Mouse (Mus musculus) kidney, embryonic 14.5 days (tissue): Measurements from ENCODE around the gene Taf3. TPM values are rescaled to one million over a fixed set of nuclear protein-coding genes. Genes with fewer than 3 reads are reported as not detected.
A peak's percentile ranks its signal among the peaks of the same experiment; 100 is the strongest.

Source experiments
- ATAC-seq: fragments of 200-750 bp; cut with Nextera tagmentation; 2 replicates; pipeline ENCODE4 v1.8.0; 2017; ENCODE audit warnings: moderate number of reproducible peaks, mild to moderate bottlenecking, moderate TSS enrichment, moderate library complexity; ENCODE audit not compliant: low FRiP score, low TSS enrichment
- H3K27ac ChIP-seq: fragments of 300-500 bp; sonication (generic); 2 replicates; pipeline ENCODE4 v1.5.1; 2014; ENCODE audit warnings: low read depth, mild to moderate bottlenecking, low read length, moderate library complexity, mixed read lengths
- H3K27me3 ChIP-seq: fragments of 300-500 bp; sonication (generic); 2 replicates; pipeline ENCODE4 v1.6.1; 2014; ENCODE audit warnings: mild to moderate bottlenecking, low read length; ENCODE audit not compliant: control insufficient read depth, insufficient read depth
- H3K36me3 ChIP-seq: fragments of 300-500 bp; sonication (generic); 2 replicates; pipeline ENCODE4 v1.6.1; 2014; ENCODE audit warnings: low read length, mixed read lengths; ENCODE audit not compliant: control insufficient read depth, insufficient read depth
- H3K4me1 ChIP-seq: fragments of 300-500 bp; sonication (generic); 2 replicates; pipeline ENCODE4 v1.6.1; 2014; ENCODE audit warnings: low read length, mixed read lengths; ENCODE audit not compliant: control insufficient read depth, insufficient read depth
- H3K4me2 ChIP-seq: fragments of 300-500 bp; sonication (generic); replicated peaks from 2 replicates; pipeline ENCODE4 v1.6.1; 2014; ENCODE audit warnings: low read depth, mild to moderate bottlenecking, low read length
- H3K4me3 ChIP-seq: fragments of 300-500 bp; sonication (generic); 2 replicates; pipeline ENCODE4 v1.5.1; 2014; ENCODE audit warnings: mild to moderate bottlenecking, low read length
- H3K9ac ChIP-seq: fragments of 300-500 bp; sonication (generic); 2 replicates; pipeline ENCODE4 v1.6.1; 2014; ENCODE audit warnings: low read depth, mild to moderate bottlenecking, low read length, moderate library complexity
- H3K9me3 ChIP-seq: fragments of 300-500 bp; sonication (generic); 2 replicates; pipeline ENCODE4 v1.6.1; 2016; ENCODE audit warnings: low read length; ENCODE audit not compliant: control insufficient read depth
- WGBS: fragments of 180-500 bp; shearing (Covaris S2); extraction: QIAGEN DNeasy Blood & Tissue Kit; methylation state at CpG from one replicate; pipeline ENCODE4 v1.1.7; 2014; 5-methylcytosine and 5-hydroxymethylcytosine counted together
- polyA plus RNA-seq: library from polyadenylated mRNA; unstranded; fragments of >200 nt; fragmentation: Nextera tagmentation; extraction: Ambion mirVana; gene quantifications from 2 replicates; pipeline ENCODE4 v1.2.1, GENCODE M21; 2014

The Taf3 gene
- 13.0 and 18.5 TPM in 2 replicates for polyA plus RNA-seq

DNA sequence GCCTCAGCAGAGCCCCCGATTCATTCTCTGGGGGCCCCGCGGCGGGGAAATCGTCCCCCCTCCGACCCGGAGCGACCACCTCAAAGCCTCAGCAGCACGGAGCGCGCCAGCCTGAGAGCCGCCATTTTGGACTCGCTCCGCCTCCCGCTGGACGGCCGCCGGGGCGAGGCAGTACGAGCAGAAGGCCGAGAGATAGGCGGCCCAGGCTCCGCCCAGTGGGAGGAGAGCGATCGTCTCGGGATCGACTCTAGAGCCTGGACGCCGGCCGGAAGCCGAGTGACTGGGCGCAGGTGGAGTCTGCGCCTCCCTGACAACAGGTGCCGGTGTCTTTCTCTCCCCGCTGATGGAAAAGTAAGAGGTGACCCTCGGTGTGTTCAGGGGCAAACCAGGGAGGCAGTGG is at the start of gene Taf3:
Gene Taf3 (minus strand): TSS at position 136 of the 400 bp plus-strand sequence.
- H3K36me3 ChIP-seq: no peaks in the 10 kb centered on the region
- ATAC-seq: peak; percentile 95
- under 1% methylated on average over 36 of the region's 36 CpGs for WGBS
- peaks cover 10% of the 10 kb centered on the region; the same call in 1 of the 2 replicates for H3K4me1 ChIP-seq
- H3K4me2 ChIP-seq: peak within 1 kb of the TSS; percentile 77
- H3K4me3 ChIP-seq: peak within 1 kb of the TSS; percentile 96
- H3K9ac ChIP-seq: peak within 1 kb of the TSS; percentile 86
- H3K27ac ChIP-seq: no peak within 1 kb of the TSS
- H3K27me3 ChIP-seq: no peaks in the 10 kb centered on the region
- no peaks in the 10 kb centered on the region for H3K9me3 ChIP-seq

DNA sequence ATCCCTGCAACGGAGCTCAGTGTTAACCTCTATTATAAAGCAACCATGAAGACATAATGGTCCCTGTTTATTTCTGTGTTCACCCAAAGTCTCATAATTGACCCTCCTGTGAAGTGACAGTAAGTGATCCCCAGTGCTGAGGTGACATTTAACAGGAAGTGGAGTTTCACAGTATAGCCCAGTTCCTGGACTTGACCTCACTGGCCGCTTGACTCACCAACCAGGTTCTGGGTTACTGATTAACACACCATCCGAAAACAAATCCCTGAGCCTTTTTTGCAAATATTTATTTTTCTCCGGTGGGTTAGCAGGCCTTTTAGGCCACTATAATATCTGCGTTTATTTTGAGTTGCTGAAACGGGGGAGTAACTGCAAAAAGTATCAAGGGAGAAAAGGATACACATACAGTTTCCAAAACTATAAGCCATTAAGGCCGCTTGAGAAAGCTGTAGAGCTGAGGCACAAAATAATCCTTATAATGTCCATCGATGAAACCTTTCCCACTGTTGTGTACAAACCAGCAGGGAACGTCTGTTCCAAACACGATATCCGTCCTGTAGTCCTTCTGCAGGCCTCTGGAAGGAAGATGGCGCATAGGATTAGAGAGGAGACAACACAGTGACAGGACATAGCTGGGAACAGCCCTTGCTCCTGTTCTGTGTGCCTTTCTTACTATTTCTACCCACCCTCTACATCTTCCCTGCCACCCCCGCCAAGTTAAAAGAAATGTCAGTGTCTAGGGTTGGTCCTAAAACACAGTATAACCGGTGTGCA is 46.1 kb upstream of the Taf3 start:
- Histone ChIP-seq H3K27me3 (no peaks in the 10 kb centered on the region), H3K4me1 (no peaks in the 10 kb centered on the region), H3K36me3 (peaks cover 35% of the 10 kb centered on the region), H3K9ac (no peak overlapping the region), H3K4me2 (no peak overlapping the region), H3K4me3 (no peak overlapping the region), H3K27ac (no peak overlapping the region), H3K9me3 (no peaks in the 10 kb centered on the region)
- ATAC-seq: no peak
- 72% methylated on average over 14 of the region's 14 CpGs for WGBS

GRCm38 (mm10) chr2:10087256-10087850 is 39.0 kb upstream of the Taf3 start:
- Histone ChIP-seq H3K27me3 (no peaks in the 10 kb centered on the region), H3K9me3 (no peaks in the 10 kb centered on the region), H3K36me3 (peaks cover 61% of the 10 kb centered on the region), H3K4me1 (no peaks in the 10 kb centered on the region), H3K4me2 (no peak overlapping the region), H3K9ac (no peak overlapping the region), H3K27ac (no peak overlapping the region), H3K4me3 (no peak overlapping the region)
- WGBS: 87% methylated on average over 8 of the region's 8 CpGs
- ATAC-seq: no peak

- Histone ChIP-seq H3K27me3 (no peaks in the 10 kb centered on the region), H3K4me1 (peaks cover 25% of the 10 kb centered on the region), H3K36me3 (peaks cover 24% of the 10 kb centered on the region), H3K4me3 (no peak overlapping the region), H3K4me2 (no peak overlapping the region), H3K9me3 (no peaks in the 10 kb centered on the region), H3K9ac (no peak overlapping the region), H3K27ac (no peak overlapping the region)
- WGBS: 44% methylated on average over 1 of the region's 1 CpGs
- no peak for ATAC-seq
These were observed 34.3 kb upstream of the Taf3 start for GRCm38 (mm10) chr2:10082737-10083136.

GRCm38 (mm10) chr2:10081453-10082080 is 33.2 kb upstream of the Taf3 start:
- H3K36me3 ChIP-seq: peaks cover 13% of the 10 kb centered on the region; the same call in 1 of the 2 replicates
- H3K9ac ChIP-seq: peak overlapping the region; percentile 98; the same call in 1 of the 2 replicates
- H3K4me2 ChIP-seq: peak overlapping the region; percentile 68
- no peak overlapping the region for H3K27ac ChIP-seq
- no peaks in the 10 kb centered on the region for H3K9me3 ChIP-seq
- H3K27me3 ChIP-seq: no peaks in the 10 kb centered on the region
- H3K4me1 ChIP-seq: peaks cover 28% of the 10 kb centered on the region
- 85% methylated on average over 5 of the region's 5 CpGs for WGBS
- no peak for ATAC-seq
- H3K4me3 ChIP-seq: peak overlapping the region; percentile 83

DNA sequence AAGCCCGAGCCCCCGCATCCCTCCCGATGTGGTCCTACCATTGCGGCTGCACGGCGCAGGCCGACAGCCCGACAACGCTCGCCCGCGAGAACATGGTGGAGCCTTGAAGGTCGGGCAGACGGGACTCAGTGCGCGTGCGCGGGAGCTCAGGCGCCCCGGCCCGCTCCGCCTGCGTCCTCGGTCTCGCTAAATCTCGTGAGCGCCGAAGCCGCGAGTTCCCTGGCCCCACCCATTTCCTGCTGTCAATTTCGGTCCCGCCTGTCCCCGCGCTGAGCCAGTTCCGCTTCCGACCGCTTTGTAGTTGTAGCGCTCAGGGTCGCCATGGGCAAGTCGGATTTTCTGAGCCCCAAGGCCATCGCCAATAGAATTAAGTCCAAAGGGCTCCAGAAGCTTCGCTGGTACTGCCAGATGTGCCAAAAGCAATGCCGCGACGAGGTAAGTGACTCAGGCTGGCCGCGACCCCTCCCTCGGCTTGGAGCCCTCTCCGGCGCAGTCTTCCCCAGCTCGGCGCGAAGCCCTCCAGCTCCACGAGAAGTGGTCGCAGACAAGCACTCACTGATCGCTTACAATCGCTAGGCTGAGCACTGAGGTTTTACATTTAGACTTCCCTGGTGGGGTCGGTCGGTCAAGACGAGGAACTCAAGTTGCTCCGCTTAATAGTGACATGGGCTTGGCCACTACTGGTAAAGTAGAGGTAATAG is 32.1 kb upstream of the Taf3 start, which contains the start of the genes Atp5c1 and Kin:
Gene Atp5c1 (minus strand): TSS at position 201 of the 701 bp plus-strand sequence.
Gene Kin (plus strand): TSS at position 284 of the 701 bp plus-strand sequence.
- Histone ChIP-seq H3K27me3 (no peaks in the 10 kb centered on the region), H3K9me3 (no peaks in the 10 kb centered on the region), H3K36me3 (peaks cover 5% of the 10 kb centered on the region; the same call in 1 of the 2 replicates), H3K9ac (peak within 1 kb of the TSS; percentile 98), H3K27ac (peak within 1 kb of the TSS; percentile 83), H3K4me3 (peak within 1 kb of the TSS; percentile 83), H3K4me1 (peaks cover 28% of the 10 kb centered on the region), H3K4me2 (peak within 1 kb of the TSS; percentile 79)
- WGBS: under 1% methylated on average over 61 of the region's 61 CpGs
- ATAC-seq: peak; percentile 94

GRCm38 (mm10) chr2:10079745-10080309 is 31.4 kb upstream of the Taf3 start:
- no peak; the same call in 1 of the 2 replicates for ATAC-seq
- under 1% methylated on average over 28 of the region's 28 CpGs for WGBS
- H3K4me2 ChIP-seq: peak overlapping the region; percentile 79
- peaks cover 33% of the 10 kb centered on the region for H3K4me1 ChIP-seq
- H3K27ac ChIP-seq: peak overlapping the region; percentile 83
- no peaks in the 10 kb centered on the region for H3K9me3 ChIP-seq
- peaks cover 10% of the 10 kb centered on the region; the same call in 1 of the 2 replicates for H3K36me3 ChIP-seq
- peak overlapping the region; percentile 83 for H3K4me3 ChIP-seq
- H3K27me3 ChIP-seq: no peaks in the 10 kb centered on the region
- peak overlapping the region; percentile 98 for H3K9ac ChIP-seq

DNA sequence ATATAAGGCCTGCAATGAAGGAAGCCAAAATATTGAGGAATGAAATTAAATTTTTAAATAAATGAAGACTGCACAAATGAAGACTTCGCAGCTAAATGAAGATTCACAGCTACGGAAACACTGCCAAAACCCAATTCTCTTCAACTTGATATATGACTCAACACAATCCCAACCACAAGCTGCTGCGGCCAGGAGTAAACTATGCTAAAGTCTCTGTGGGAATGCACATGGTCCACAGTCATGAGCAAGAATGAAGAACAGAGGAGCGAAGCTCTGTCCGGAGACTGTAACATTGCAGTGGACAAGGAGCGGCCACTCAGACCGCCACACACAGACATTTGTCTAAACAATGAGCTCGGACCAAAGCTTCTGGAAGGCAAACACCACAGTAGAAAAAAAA is 28.3 kb upstream of the Taf3 start:
- Histone ChIP-seq H3K9me3 (no peaks in the 10 kb centered on the region), H3K4me2 (no peak overlapping the region), H3K9ac (no peak overlapping the region; the same call in 1 of the 2 replicates), H3K27me3 (no peaks in the 10 kb centered on the region), H3K4me1 (peaks cover 29% of the 10 kb centered on the region), H3K27ac (no peak overlapping the region), H3K36me3 (peaks cover 16% of the 10 kb centered on the region), H3K4me3 (no peak overlapping the region)
- WGBS: 76% methylated on average over 8 of the region's 8 CpGs
- ATAC-seq: no peak
